Mouse (Mus musculus): ENCODE data around the gene Senp3. TPM values are rescaled to one million over a fixed set of nuclear protein-coding genes. Genes with fewer than 3 reads are reported as not detected.
"Not testable (repeated sequence)": the region's sequence is repeated elsewhere in the genome, so short reads cannot be mapped to it uniquely, and the experiment has no call there.

Gene Senp3
- polyA plus RNA-seq (2015; fragmentation: Nextera tagmentation; extraction: Ambion mirVana), result 59.2 and 63.5 TPM in 2 replicates

- H3K4me2 ChIP-seq, result peak within 1 kb of the TSS; percentile 98
- peak within 1 kb of the TSS; percentile 84 for H3K4me3 ChIP-seq
- peaks cover 52% of the 10 kb centered on the region for H3K4me1 ChIP-seq
- H3K9ac ChIP-seq, result peak within 1 kb of the TSS; percentile 92
- no peaks in the 10 kb centered on the region for H3K27me3 ChIP-seq (replicated peaks)
- under 1% methylated on average over 79 of the region's 80 CpGs for WGBS
- peak within 1 kb of the TSS; percentile 95 for H3K27ac ChIP-seq (replicated peaks)
- no peaks in the 10 kb centered on the region for H3K9me3 ChIP-seq
- peak; percentile 91 for ATAC-seq (ENCODE audit: extremely low read depth, insufficient number of reproducible peaks, low FRiP score, low TSS enrichment)
- H3K36me3 ChIP-seq, result peaks cover 40% of the 10 kb centered on the region
Measured at GRCm38 (mm10) chr11:69681314-69682208, at the start of gene Senp3. TSS of gene Senp3 (minus strand) at chr11:69682084.

- not testable (repeated sequence) for H3K4me3 ChIP-seq; H3K4me2 ChIP-seq; ATAC-seq (ENCODE audit: extremely low read depth, insufficient number of reproducible peaks, low FRiP score, low TSS enrichment); H3K27ac ChIP-seq (replicated peaks); H3K4me1 ChIP-seq; H3K9me3 ChIP-seq; H3K9ac ChIP-seq; H3K27me3 ChIP-seq (replicated peaks)
- WGBS, result 78% methylated on average over 2 of the region's 3 CpGs
- H3K36me3 ChIP-seq, result peaks cover 33% of the 10 kb centered on the region
Measured at GRCm38 (mm10) chr11:69731408-69731807, 49.5 kb upstream of the Senp3 start.

- no peaks in the 10 kb centered on the region for H3K4me1 ChIP-seq
- no peak overlapping the region for H3K9ac ChIP-seq
- ATAC-seq (ENCODE audit: extremely low read depth, insufficient number of reproducible peaks, low FRiP score, low TSS enrichment), result no peak
- no peaks in the 10 kb centered on the region for H3K27me3 ChIP-seq (replicated peaks)
- no peak overlapping the region for H3K4me3 ChIP-seq
- no peaks in the 10 kb centered on the region for H3K9me3 ChIP-seq
- peaks cover 10% of the 10 kb centered on the region for H3K36me3 ChIP-seq
- 17% methylated on average over 3 of the region's 3 CpGs for WGBS
- H3K4me2 ChIP-seq, result no peak overlapping the region
- H3K27ac ChIP-seq (replicated peaks), result no peak overlapping the region
Measured at GRCm38 (mm10) chr11:69729063-69729462, 47.2 kb upstream of the Senp3 start.

- H3K9ac ChIP-seq, result no peak overlapping the region
- H3K4me2 ChIP-seq, result no peak overlapping the region
- WGBS, result 31% methylated on average over 5 of the region's 5 CpGs
- no peak overlapping the region for H3K4me3 ChIP-seq
- no peak overlapping the region for H3K27ac ChIP-seq (replicated peaks)
- no peaks in the 10 kb centered on the region for H3K9me3 ChIP-seq
- no peak for ATAC-seq (ENCODE audit: extremely low read depth, insufficient number of reproducible peaks, low FRiP score, low TSS enrichment)
- H3K36me3 ChIP-seq, result no peaks in the 10 kb centered on the region
- H3K27me3 ChIP-seq (replicated peaks), result no peaks in the 10 kb centered on the region
- H3K4me1 ChIP-seq, result no peaks in the 10 kb centered on the region
Measured at GRCm38 (mm10) chr11:69725951-69726350, 44.1 kb upstream of the Senp3 start.

- H3K4me1 ChIP-seq, result no peaks in the 10 kb centered on the region; the same call in 1 of the 2 replicates
- no peaks in the 10 kb centered on the region for H3K36me3 ChIP-seq
- no peak overlapping the region for H3K27ac ChIP-seq (replicated peaks)
- H3K9ac ChIP-seq, result no peak overlapping the region
- H3K27me3 ChIP-seq (replicated peaks), result no peaks in the 10 kb centered on the region
- H3K4me2 ChIP-seq, result no peak overlapping the region
- no peak overlapping the region for H3K4me3 ChIP-seq
- 32% methylated on average over 2 of the region's 2 CpGs for WGBS
- ATAC-seq (ENCODE audit: extremely low read depth, insufficient number of reproducible peaks, low FRiP score, low TSS enrichment), result no peak
- no peaks in the 10 kb centered on the region for H3K9me3 ChIP-seq
Measured at GRCm38 (mm10) chr11:69723074-69723473, 41.2 kb upstream of the Senp3 start.

GRCm38 (mm10) chr11:69720852-69721251 is 39.0 kb upstream of the Senp3 start:
- peaks cover 5% of the 10 kb centered on the region for H3K4me1 ChIP-seq
- 72% methylated on average over 6 of the region's 6 CpGs for WGBS
- H3K4me3 ChIP-seq, result no peak overlapping the region
- H3K9me3 ChIP-seq, result no peaks in the 10 kb centered on the region
- H3K27ac ChIP-seq (replicated peaks), result no peak overlapping the region
- H3K4me2 ChIP-seq, result no peak overlapping the region
- no peak for ATAC-seq (ENCODE audit: extremely low read depth, insufficient number of reproducible peaks, low FRiP score, low TSS enrichment)
- no peaks in the 10 kb centered on the region for H3K36me3 ChIP-seq
- no peak overlapping the region for H3K9ac ChIP-seq
- no peaks in the 10 kb centered on the region for H3K27me3 ChIP-seq (replicated peaks)

- no peak overlapping the region for H3K9ac ChIP-seq
- H3K27ac ChIP-seq (replicated peaks), result no peak overlapping the region
- 67% methylated on average over 6 of the region's 6 CpGs for WGBS
- H3K9me3 ChIP-seq, result 0 out of 2 replicates have a peak, but pooled peaks cover 4% of the 10 kb centered on the region
- H3K36me3 ChIP-seq, result no peaks in the 10 kb centered on the region
- no peak for ATAC-seq (ENCODE audit: extremely low read depth, insufficient number of reproducible peaks, low FRiP score, low TSS enrichment)
- no peaks in the 10 kb centered on the region for H3K27me3 ChIP-seq (replicated peaks)
- H3K4me1 ChIP-seq, result peaks cover 14% of the 10 kb centered on the region
- no peak overlapping the region for H3K4me2 ChIP-seq
- H3K4me3 ChIP-seq, result no peak overlapping the region
Measured at GRCm38 (mm10) chr11:69719423-69719822, 37.5 kb upstream of the Senp3 start.

GRCm38 (mm10) chr11:69718661-69719060 is 36.8 kb upstream of the Senp3 start:
- Histone ChIP-seq H3K9ac (peak overlapping the region; percentile 58; the same call in 1 of the 2 replicates), H3K4me1 (peaks cover 14% of the 10 kb centered on the region), H3K4me3 (no peak overlapping the region), H3K4me2 (peak overlapping the region; percentile 46; the same call in 1 of the 2 replicates), H3K27me3 (replicated peaks) (no peaks in the 10 kb centered on the region), H3K36me3 (no peaks in the 10 kb centered on the region), H3K9me3 (0 out of 2 replicates have a peak, but pooled peaks cover 4% of the 10 kb centered on the region), H3K27ac (replicated peaks) (no peak overlapping the region)
- ATAC-seq (ENCODE audit: extremely low read depth, insufficient number of reproducible peaks, low FRiP score, low TSS enrichment), result no peak
- 26% methylated on average over 15 of the region's 15 CpGs for WGBS

GRCm38 (mm10) chr11:69716953-69717352 is 35.1 kb upstream of the Senp3 start:
- H3K9me3 ChIP-seq, result 0 out of 2 replicates have a peak, but pooled peaks cover 4% of the 10 kb centered on the region
- WGBS, result 73% methylated on average over 4 of the region's 4 CpGs

GRCm38 (mm10) chr11:69715929-69716328 is 34.0 kb upstream of the Senp3 start:
- 22% methylated on average over 5 of the region's 5 CpGs for WGBS
- H3K27me3 ChIP-seq (replicated peaks), result no peaks in the 10 kb centered on the region
- H3K4me2 ChIP-seq, result peak overlapping the region; percentile 12; the same call in 1 of the 2 replicates
- H3K27ac ChIP-seq (replicated peaks), result no peak overlapping the region
- H3K4me1 ChIP-seq, result peaks cover 14% of the 10 kb centered on the region
- no peaks in the 10 kb centered on the region for H3K36me3 ChIP-seq
- no peak overlapping the region for H3K4me3 ChIP-seq
- no peak for ATAC-seq (ENCODE audit: extremely low read depth, insufficient number of reproducible peaks, low FRiP score, low TSS enrichment)
- H3K9me3 ChIP-seq, result 0 out of 2 replicates have a peak, but pooled peaks cover 4% of the 10 kb centered on the region
- no peak overlapping the region; the same call in 1 of the 2 replicates for H3K9ac ChIP-seq

More at GRCm38 (mm10) chr11:69716953-69717352, 35.1 kb upstream of the Senp3 start:
- Histone ChIP-seq H3K36me3 (no peaks in the 10 kb centered on the region), H3K27me3 (replicated peaks) (no peaks in the 10 kb centered on the region), H3K4me1 (peaks cover 14% of the 10 kb centered on the region), H3K27ac (replicated peaks) (no peak overlapping the region), H3K4me3 (no peak overlapping the region), H3K9ac (no peak overlapping the region), H3K4me2 (no peak overlapping the region)
- ATAC-seq (ENCODE audit: extremely low read depth, insufficient number of reproducible peaks, low FRiP score, low TSS enrichment), result no peak

GRCm38 (mm10) chr11:69715482-69715881 is 33.6 kb upstream of the Senp3 start:
- no peaks in the 10 kb centered on the region for H3K27me3 ChIP-seq (replicated peaks)
- H3K36me3 ChIP-seq, result no peaks in the 10 kb centered on the region
- ATAC-seq (ENCODE audit: extremely low read depth, insufficient number of reproducible peaks, low FRiP score, low TSS enrichment), result no peak
- no peak overlapping the region; the same call in 1 of the 2 replicates for H3K27ac ChIP-seq (replicated peaks)
- H3K9me3 ChIP-seq, result 0 out of 2 replicates have a peak, but pooled peaks cover 4% of the 10 kb centered on the region
- H3K4me2 ChIP-seq, result peak overlapping the region; percentile 12; the same call in 1 of the 2 replicates
- 50% methylated on average over 9 of the region's 9 CpGs for WGBS
- no peak overlapping the region for H3K4me3 ChIP-seq
- peaks cover 14% of the 10 kb centered on the region for H3K4me1 ChIP-seq
- no peak overlapping the region for H3K9ac ChIP-seq
